Mouse (Mus musculus) MN1 (cell line): ENCODE data around the gene 1700018B08Rik.

Source experiments
- DNase-seq: peaks from one replicate; pipeline ENCODE4 v3.0.0-alpha.2; 2016; ENCODE audit warnings: low spot score

Gene 1700018B08Rik

DNA sequence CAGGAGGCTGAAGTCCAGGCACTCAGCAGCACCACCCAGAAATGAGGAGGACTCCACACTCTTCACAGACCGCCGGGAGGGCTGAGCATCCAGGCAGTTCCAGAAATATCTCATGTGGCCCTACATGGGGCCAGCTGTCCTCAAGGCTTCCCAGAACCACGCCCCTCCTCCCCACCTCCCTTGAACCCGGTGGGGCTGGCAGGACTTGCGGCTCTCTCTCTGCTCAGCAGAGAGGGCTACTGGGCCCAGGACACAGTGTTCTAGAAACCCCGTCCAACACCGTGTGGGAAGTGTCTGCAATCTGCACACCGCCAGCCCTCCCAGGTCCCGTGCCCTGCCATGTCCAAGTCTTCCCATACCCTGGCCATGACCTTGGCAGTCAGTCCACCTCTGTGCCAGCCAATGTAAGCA lies 18.8 kb upstream of the 1700018B08Rik start:
- DNase-seq = no peak

DNA sequence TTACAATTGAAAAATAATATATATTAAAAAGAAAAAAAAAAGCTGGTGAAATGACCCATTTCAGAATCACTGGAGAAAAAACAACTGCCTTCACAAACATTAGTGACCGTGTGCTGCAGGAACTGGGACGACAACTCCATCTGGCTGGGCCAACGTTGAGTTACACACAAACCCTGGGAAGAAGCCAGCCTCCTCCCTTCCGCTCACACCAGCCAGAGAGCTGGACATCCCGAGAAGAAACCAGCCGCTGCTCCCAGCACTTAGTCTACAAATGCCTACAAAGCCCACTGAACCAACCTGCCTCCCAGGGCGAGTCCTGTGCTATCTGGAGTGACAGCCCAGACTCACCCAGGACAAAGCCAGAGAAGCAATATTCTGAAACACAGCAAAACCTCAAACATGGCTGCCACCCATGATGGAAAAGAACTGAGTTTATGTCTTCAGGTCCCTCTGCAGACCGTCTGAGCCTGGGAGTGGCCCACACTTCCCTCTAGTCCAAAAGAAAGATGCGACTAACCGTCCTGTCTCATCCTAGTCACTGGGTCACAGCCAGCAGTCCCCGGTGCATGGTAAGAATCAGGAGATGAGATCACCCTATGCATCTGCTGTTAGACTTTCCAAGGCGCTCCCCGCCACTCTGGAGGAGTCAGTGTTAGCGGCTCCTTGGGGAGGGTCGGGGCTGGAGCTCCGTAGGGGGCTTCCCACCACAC lies 17.7 kb upstream of the 1700018B08Rik start:
- peak; percentile 34 for DNase-seq

DNA sequence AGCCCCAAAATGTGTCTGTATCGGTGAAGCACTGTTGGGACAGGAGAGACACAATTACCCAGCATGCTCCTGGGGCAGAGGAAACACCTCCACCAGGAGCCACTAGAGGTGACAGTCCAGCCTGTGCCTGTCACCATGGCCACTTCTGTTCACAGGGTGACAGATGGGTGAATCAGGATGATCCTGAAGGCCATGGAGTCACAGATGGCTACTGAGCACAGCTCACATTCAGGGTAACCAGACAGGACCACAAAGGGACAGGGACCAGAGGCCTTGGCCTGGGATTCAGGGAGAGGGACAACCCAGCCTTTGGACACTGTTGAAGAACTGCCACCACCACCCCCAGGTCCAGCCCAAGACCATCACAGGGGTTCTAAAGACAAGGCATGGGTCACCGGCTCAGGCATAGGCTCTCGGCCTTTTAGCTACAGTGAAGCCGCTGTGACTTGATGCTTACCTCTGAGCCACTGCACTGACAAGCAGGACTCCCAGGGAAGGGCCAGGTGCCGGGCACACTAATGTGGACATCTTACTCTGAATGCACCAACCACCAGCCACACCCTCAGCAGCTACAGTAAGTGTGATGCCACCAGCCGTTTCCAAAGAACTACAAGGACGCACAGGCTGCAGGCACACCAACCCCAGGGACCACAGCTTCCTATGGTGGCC lies 16.4 kb upstream of the 1700018B08Rik start:
- DNase-seq = no peak

DNA sequence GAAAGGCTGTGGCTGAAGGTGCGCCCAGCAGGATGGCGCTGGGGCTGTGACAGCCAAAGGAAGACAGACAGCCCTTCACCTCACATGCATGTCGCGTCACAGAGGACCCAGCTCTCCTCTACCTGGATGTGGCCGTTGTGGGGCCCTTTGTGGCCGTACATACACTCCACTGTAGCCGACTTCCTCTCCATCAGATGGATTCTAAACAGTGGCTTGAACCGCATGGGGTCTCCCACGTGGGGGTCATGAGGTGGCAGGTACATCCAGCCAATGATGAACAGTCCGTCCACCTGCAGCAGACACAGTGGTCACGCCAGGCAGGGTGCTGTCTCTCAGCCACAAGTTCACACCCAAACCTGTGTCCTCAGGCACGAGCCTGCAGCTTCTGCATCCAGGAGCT lies 15.7 kb upstream of the 1700018B08Rik start:
- no peak for DNase-seq

DNA sequence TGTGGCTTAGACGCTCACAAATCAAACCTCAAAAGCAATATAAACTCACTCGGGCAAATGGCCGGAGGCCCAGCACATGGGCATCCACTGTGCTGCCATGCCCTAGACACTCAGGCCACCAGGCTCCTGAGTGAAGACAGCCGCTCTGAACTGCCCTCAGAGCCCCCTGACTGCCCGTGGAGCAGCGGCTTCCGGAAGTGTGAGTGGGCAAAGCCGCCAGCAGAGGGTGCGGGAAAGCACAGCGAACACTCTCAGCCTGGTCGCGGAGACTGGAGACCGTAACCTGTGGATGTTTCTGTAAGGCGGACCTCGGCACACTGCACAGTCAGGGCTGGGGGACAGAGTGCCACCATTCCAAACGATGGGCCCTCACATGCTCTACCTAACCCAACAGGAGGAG lies 14.4 kb upstream of the 1700018B08Rik start:
- no peak for DNase-seq

DNA sequence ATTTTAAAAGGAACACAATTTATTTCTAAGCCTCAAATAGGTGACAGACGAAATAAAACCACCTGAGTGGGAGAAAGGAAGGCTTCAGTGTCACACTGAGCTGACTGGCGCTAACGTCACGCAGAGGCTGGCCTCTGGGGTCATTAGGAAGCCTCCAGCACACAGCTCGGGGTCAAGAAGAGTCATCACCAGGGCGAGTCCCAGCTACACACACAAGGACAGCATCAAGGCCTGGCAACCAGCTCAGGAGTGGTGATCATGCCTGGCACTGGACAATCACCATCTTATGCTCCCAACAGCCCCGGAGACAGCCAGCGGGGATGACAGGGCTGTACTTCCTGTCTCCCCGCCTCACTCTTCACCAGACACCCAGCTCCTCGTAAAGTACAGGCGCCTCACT lies 13.6 kb upstream of the 1700018B08Rik start:
- no peak for DNase-seq

DNA sequence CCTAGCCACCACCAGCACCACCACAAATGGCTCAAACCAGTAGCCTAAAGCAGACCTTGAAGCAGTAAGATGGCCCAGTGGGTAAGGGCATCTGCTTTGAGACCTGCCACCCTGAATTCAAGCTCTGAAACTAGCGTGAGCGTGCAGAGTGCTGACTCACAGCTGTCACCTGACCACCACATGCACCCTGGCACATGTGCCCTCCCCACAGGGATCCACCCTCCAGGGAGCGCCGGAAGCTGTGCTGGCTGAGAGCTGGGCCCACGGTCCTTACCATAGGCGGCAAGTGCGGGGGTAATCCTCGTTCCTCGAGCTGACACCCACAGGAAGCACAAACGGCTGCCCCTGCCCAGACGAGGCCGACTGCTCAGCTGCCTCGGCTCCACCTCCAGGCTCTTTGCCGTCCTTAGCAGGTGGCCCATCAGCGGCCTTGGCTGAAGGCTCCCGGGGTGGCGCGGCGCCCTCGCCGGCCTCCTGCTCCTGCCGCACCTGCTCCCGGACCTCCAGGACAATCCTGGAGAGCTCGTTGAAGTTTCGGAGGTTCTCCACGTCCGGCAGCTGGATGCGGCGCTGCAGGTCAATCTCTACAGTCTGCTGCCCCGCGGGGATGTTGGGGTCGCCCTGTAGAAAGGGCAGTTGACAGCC lies 9.8 kb upstream of the 1700018B08Rik start:
- no peak for DNase-seq

DNA sequence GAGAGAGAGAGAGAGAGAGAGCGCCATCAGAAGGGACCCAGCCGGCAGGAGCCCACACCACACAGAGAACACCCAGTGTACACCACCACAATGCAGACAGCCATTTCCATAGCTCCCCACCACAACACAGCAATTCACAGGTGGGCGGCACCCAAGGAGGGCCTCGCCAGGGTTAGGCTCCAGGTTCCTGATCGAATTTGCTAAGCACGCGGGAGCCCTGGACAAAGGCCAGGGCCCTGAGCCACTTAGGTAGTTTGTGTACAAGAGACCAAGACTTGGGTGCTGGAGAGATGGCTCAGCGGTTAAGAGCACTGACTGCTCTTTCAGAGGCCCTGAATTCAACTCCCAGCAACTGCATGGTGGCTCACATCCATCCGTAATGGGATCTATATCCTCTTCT lies 8.4 kb upstream of the 1700018B08Rik start:
- DNase-seq = no peak

DNA sequence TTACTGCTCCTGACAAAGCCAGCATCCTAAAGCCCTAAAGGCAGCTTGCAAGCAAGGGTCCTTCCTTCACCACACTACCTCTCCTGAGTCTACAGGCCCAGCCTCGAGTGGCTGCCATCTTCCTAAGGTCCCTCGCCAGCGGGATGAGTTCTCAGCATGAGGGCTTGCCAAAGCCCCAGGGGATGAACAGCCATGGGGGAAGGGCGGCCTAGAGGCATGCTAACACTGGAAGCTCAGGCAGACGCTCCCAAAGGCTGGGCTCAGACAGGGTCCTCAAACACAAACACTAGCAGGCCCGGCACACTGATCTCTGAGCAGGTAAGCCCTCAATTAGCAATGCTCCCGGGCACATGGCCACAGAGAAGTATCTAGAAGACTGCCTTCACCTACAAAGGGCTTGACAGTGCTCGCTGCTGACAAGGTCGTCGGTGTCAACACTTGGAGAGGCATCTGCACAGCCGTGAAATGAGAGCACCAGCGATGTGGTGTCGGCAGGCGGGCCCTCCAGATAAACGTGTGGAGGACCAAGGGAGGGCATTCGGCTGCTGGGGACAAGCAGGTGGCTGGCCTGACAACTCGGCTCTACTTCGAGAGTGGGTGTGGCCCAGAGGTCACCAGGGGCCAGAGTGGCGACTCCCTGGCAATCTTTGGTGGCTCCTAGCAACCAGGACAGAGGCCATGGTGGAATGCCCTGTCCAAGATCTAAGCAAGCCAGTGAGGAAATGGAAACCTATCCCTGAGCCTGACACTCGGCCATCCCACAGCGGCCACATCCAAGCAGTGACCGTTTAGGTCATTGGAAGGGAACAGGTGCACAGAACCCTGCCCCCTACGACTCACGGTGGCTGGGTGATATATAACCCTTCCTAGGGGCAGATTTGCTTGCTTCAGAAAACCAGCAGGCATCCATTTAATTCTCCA lies 7.2 kb upstream of the 1700018B08Rik start:
- no peak for DNase-seq

DNA sequence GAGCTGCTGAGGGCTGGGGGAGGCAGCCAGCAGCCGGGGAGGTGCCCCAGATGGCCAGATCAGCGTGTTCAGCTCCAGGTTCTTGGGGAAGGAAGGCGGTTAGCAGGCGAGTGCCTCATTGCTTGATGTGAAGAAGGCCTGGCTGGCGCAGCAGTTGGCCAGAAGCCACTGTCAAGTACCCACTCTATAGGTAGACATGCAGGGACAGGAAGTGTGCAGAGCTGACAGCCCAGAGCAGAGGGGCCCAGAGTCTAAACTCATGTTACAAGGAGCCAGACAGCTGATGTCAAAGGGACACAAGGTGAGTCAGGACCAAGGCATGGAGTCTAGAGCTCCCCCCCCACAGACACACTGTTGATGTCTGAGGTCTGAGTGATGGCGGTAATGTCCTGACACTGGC lies 5.9 kb upstream of the 1700018B08Rik start:
- DNase-seq = no peak

DNA sequence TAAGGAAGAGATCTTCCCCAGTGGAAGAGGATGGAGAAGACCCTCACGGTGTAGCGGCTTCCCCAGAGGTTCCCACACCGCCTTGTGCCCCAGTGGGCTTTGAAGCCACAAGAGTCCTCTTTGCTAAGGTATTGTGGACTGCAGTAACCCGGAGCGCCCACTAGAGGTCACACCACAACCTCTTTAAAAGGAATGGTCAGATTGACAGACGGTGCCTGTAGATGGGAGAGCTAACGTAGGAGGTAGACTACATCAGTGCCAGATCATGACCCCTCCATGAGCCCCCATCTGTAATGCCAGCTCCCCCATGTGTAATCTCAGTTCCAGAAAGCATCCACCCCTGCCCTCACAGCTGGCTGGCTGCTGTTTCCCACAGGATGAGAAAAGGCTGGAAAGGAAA lies 3.0 kb upstream of the 1700018B08Rik start:
- peak; percentile 91 for DNase-seq

DNA sequence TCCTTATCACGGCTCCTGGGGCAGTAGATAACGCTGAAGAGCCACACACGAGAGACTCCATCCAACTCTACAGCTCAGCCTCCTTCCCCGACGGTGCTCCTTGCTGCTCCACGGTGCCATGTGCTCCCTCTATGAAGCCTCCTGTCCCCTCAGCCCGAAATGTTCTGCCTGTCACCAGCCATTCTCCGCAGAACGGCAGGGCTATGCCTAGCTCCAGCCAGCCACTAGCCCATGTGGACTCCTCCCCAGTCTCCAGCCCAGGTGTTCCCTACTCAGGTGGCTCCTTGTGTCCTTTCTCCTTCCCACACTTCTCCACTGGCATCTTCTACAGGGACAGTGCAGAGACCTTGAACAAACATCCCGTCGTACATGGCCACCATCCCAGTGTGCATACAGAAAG lies 816 bp upstream of the 1700018B08Rik start:
- no peak for DNase-seq

DNA sequence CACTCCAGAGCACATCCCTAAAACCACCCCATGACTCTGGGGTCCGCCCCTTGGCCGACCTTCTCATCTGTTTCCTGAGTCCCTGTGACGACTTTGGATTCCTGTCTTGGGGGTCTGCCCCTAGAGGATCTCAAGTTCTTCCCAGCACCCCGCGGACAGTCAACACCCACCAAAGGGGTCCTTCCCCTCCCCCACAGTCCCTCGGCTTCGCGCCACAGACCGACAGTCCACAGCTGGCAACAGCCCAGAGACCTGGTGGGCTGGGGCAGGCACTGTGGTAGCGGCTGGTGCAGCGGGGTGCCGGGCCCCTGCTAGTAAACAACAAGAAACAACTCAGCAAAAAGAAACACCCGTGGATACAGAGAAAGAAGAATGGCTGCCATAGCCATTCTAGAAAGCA lies 1.2 kb downstream of the 1700018B08Rik start:
- DNase-seq = no peak

DNA sequence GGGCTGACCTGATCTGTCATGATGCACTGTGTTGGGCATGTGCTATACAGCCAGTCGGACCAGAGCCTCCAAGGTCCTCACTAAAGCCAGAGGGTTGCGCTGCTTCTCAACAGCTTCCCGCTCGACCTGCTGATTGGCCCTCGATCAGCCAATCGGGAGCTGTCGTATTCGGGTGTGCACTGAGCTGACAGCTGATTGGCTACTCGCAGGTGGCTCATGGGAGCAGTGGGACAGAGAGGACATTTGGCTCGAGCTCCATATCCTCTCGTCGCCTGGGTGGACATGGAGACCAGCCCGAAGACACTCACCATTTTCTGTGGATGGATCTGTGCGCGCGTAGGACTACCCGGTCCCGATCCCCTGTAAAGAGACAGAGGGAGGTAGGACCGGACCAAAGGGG lies 2.3 kb downstream of the 1700018B08Rik start:
- no peak for DNase-seq

DNA sequence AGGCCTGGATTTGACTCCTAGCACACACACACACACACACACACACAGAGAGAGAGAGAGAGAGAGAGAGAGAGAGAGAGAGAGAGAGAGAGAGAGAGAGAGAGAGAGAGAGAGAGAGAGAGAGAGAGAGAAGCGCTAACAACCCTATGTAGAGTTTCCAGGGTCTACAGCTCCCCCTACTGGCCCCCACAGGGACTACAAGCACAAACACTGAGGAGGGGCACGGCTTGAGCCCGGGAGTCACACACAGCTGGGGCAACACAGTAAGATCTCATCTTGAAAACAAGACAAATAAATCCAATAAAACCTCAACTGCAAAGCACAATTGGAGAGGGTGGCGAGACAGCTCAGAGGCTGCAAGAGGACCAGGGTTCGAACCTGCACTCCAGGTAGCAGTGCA lies 11.7 kb downstream of the 1700018B08Rik start:
- peak; percentile 46 for DNase-seq

DNA sequence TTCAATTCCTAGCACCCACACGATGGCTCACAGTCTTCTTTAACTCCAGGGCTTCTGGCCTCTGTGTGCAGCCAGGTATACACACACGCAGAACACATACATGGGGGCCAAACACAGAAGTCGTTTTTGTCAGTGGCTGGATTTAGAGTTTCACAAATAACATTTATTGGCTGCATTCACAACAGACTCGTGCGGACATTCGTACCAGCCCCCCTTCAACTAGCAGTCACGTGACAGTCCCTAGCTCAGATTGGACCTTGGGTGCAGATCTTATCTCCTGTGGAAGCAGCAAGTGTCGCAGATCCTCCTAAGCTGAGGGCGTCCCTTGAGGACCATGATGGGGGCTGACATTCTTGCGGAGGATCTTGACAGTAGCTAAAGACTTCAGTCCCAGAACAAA lies 13.5 kb downstream of the 1700018B08Rik start:
- DNase-seq = no peak

DNA sequence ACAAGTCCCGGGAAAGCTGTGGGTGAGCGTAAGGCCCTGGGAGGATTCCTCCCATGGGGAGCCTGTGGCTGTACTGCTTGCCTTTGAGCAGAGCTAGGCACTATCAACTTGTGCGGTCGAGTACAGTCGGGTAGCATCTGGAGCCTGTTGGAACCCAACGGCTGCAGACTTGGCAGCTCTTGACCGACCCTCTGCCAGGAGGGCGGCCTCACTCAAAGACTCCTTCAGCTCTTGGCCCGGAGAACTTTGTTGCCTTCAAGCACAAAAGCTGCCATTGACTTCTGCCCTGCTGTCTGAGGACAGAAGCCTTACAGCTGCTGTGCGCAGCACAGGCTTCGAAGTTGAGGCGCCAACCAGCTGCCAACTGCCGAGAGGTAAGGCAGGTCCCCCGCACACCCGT lies 15.3 kb downstream of the 1700018B08Rik start:
- no peak for DNase-seq

DNA sequence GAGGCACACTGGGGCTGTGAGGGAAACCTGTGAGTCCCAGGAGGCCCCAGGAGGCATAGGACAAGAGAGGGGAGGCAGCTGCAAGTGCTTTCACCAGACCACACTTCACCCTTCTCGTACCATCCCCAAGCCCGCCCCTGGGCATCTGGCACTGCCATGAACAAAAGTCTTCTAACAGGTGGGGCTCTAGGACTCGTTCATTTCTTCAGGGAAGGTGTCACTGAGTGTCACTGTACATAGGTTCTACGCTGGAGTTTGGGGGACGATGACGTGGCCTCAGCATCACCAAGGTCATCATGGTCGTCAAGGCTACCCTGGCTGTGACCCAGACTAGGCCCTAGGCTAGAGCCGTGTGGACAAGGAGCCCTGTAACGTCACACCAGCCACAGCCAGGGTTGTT lies 16.4 kb downstream of the 1700018B08Rik start:
- no peak for DNase-seq

DNA sequence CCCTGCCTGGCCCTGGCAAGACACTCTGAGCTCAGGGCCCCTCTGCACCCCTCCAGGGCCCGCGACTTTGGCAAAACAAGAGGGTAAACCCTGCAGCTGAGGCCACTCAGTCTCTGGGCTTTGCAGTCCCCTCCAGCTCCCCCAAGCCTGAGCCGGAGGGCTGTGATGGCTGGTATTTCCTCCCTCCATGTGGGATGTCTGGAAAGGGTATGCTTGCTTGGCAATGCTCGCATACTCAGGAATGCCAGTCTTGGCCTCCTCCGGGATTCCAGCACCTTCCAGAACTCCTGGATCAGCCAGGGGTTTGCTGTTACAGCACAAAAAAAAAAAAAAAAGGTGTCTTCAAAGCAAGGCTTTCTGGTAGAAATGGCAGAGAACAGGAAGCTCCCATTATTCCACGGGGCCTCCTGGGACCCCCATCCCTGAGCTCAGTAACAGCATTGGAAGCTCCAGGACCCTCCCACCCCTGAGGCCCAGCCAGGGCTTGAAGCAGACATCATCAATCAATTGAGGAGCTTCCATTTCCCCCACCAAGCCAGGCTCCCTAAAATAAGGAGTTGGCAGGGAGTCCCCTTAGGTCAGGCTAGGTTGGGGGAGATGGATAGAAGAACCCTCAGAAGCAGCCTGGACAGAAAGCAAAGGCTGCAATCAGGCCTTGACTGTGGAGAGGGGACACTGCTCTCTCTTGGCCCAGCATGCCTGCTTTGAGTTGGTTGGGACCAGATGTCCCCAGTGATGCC lies 17.1 kb downstream of the 1700018B08Rik start:
- DNase-seq = no peak

DNA sequence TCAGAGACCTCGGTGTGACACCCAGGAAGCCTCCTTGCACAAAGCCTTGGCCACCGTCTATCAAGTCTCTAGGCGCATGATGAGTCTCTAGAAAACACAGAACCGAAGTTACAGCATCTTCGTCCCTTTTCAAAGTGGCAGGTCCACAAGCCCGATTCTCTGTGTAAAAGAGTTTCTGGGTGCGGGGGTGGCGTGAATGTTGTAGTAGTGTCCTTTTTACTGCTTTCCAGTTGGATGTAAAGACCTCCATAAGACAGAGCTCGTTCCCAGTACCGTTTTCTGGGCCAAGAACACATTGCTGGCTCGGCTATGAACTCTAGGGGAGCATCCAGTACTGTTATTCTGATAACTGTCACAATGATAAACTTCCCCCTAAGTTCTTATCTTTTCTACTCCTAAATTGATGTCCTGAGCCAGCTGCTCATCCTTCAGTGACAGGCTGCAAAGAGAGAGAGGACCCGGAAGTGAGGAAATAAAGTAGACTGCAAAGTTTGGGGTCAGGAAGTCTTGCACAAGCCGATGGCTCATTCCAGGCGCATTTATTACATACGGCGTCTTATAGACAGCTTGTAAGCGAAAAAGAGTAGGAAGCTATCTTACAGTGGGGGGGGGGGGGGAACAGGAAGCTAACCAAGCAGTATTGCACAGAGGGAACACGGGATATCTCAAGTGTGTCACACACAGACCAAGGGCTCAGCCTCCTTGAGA lies 18.9 kb downstream of the 1700018B08Rik start:
- no peak for DNase-seq

DNA sequence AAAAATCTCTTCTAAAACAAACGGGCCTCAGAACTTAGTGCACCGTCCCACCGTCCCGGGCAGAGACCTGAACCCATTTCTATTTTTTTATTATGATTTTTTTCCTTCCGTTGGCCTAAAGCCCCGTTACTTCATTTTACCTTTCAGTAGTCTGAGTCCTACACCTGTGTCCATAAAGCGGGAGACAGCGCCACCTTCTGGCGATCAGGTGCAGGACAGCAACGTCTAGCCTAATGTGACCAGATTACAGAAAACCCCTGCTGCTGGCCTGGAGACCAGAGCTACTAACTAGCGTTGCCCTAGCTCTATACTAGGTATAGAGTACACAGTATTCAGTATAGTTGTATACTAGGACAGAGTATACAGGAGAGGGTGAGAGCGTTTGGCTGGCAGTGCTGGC lies 30.7 kb downstream of the 1700018B08Rik start:
- peak; percentile 91 for DNase-seq
